Mouse (Mus musculus): Measurements from ENCODE around the gene Otor.

DNA sequence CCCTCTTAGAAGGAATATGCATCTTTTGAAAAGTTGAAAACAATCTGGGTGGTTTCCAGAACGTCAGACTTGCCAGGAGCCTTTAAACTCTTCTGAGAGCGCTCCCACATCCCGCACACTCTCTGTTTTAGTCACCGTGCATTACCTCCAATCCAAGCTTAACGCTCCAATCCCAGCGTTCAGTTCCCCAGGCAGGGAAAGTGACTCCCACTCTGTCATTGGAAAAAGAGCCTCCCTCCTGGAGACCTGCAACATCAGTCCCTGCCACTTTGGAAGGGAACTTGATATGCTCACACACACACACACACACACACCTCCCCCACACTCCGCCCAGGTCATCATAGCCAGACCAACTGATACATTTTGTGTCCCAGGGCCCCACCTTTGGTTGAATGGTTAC is 39.9 kb downstream of the Otor start:
- TF ChIP-seq CTCF (IDR thresholded peaks at IDR 0.05; ENCODE audit: low read depth): no peak
- no peak for TF ChIP-seq EP300 (optimal IDR thresholded peaks at IDR 0.05)

Measured in stomach, postnatal 0 days (tissue).